Mouse (Mus musculus) myocyte (in vitro differentiated cells): ENCODE data around the gene Ube4b. TPM values are rescaled to one million over a fixed set of nuclear protein-coding genes. Genes with fewer than 3 reads are reported as not detected.

Experiments
- H3K27me3 ChIP-seq: one replicate; pipeline ENCODE4 v1.6.1; 2011; ENCODE audit not compliant: control insufficient read depth, insufficient read depth, insufficient read length
- H3K36me3 ChIP-seq: one replicate; pipeline ENCODE4 v1.6.1; 2011; ENCODE audit not compliant: control insufficient read depth, insufficient read depth
- H3K4me2 ChIP-seq: one replicate; pipeline ENCODE4 v1.6.1; 2011; ENCODE audit warnings: low read depth, control low read depth
- H3K4me3 ChIP-seq: one replicate; pipeline ENCODE4 v1.5.1; 2011; ENCODE audit warnings: mild to moderate bottlenecking, control low read depth, moderate library complexity
- H3K79me2 ChIP-seq: one replicate; pipeline ENCODE4 v1.6.1; 2011; ENCODE audit not compliant: control insufficient read depth, insufficient read depth
- H3ac ChIP-seq: one replicate; pipeline ENCODE4 v1.6.1; 2011; ENCODE audit not compliant: control insufficient read depth, insufficient read length
- CEBPB ChIP-seq: IDR thresholded peaks from 2 replicates; pipeline ENCODE4 v1.6.1; 2011; ENCODE audit warnings: mild to moderate bottlenecking, moderate library complexity; ENCODE audit not compliant: poor library complexity, insufficient read depth, severe bottlenecking
- E2F4 ChIP-seq: IDR thresholded peaks from one replicate; pipeline ENCODE4 v1.6.1; 2011; ENCODE audit warnings: mild to moderate bottlenecking, control low read depth, moderate library complexity; ENCODE audit not compliant: insufficient read depth
- MAX ChIP-seq: IDR thresholded peaks from one replicate; pipeline ENCODE4 v1.6.1; 2011; ENCODE audit warnings: low read depth, mild to moderate bottlenecking, control low read depth
- MYOD1 ChIP-seq, 3 experiments: IDR thresholded peaks; one replicate each; pipeline ENCODE4 v1.6.1; 2011; ENCODE audit warnings: control low read depth in 2 of 3, low read depth in 2 of 3, mild to moderate bottlenecking in 2 of 3, moderate library complexity in 1 of 3; ENCODE audit not compliant: insufficient read length in 2 of 3, control insufficient read depth in 1 of 3
- MYOG ChIP-seq, 3 experiments: IDR thresholded peaks; one replicate each; pipeline ENCODE4 v1.6.1; 2011; ENCODE audit warnings: control low read depth in 2 of 3, low read depth in 2 of 3, mild to moderate bottlenecking in 2 of 3; ENCODE audit not compliant: insufficient read length in 2 of 3, control insufficient read depth in 1 of 3, insufficient read depth in 1 of 3
- POLR2A ChIP-seq: IDR thresholded peaks from one replicate; pipeline ENCODE4 v1.6.1; 2011; ENCODE audit warnings: low read depth, mild to moderate bottlenecking, control low read depth, moderate library complexity; ENCODE audit not compliant: insufficient read length
- POLR2AphosphoS2 ChIP-seq: IDR thresholded peaks from one replicate; pipeline ENCODE4 v1.6.1; 2011; ENCODE audit warnings: low read depth, control low read depth; ENCODE audit not compliant: insufficient read length
- REST ChIP-seq: IDR thresholded peaks from one replicate; pipeline ENCODE4 v1.6.1; 2011; ENCODE audit warnings: mild to moderate bottlenecking, control low read depth, moderate library complexity; ENCODE audit not compliant: insufficient read depth, insufficient read length
- SRF ChIP-seq: IDR thresholded peaks from one replicate; pipeline ENCODE4 v1.6.1; 2011; ENCODE audit warnings: low read depth; ENCODE audit not compliant: control insufficient read depth, insufficient read length
- TCF12 ChIP-seq: IDR thresholded peaks from one replicate; pipeline ENCODE4 v1.6.1; 2011; ENCODE audit warnings: mild to moderate bottlenecking, control low read depth; ENCODE audit not compliant: poor library complexity, insufficient read depth, severe bottlenecking
- TCF3 ChIP-seq: IDR thresholded peaks from one replicate; pipeline ENCODE4 v1.6.1; 2011; ENCODE audit warnings: low read depth, control low read depth; ENCODE audit not compliant: insufficient read length
- USF1 ChIP-seq: IDR thresholded peaks from one replicate; pipeline ENCODE4 v1.6.1; 2011; ENCODE audit warnings: low read depth, mild to moderate bottlenecking, control low read depth, moderate library complexity
- polyA plus RNA-seq: library from polyadenylated mRNA; unstranded; fragments of >200 nt; fragmentation: generic; extraction: Trizol; gene quantifications from one replicate; pipeline ENCODE4 v1.2.1, GENCODE M21; 2012; ENCODE audit warnings: missing spikeins

Ube4b gene
- polyA plus RNA-seq, 1 experiment: 57.4 TPM

- H3K36me3 ChIP-seq: no peaks in the 10 kb centered on the region
- H3K79me2 ChIP-seq: no peaks in the 10 kb centered on the region
- no peak overlapping the region for H3ac ChIP-seq
- TF ChIP-seq MAX (no peak), CEBPB (no peak), USF1 (no peak), MYOG (IDR thresholded peaks at IDR 0.05; ENCODE audit: control insufficient read depth in 1 of 3, insufficient read depth in 1 of 3, insufficient read length in 2 of 3, low read depth in 2 of 3) (no peak), REST (no peak), TCF3 (no peak), MYOD1 (IDR thresholded peaks at IDR 0.05; ENCODE audit: control insufficient read depth in 1 of 3, insufficient read length in 2 of 3, low read depth in 2 of 3) (no peak), E2F4 (no peak), POLR2A (no peak), TCF12 (no peak), POLR2AphosphoS2 (no peak), SRF (no peak)
- H3K4me2 ChIP-seq: no peak overlapping the region
- no peaks in the 10 kb centered on the region for H3K27me3 ChIP-seq
- no peak overlapping the region for H3K4me3 ChIP-seq
Measured at GRCm38 (mm10) chr4:149317387-149317786, 109.2 kb downstream of the Ube4b start.

- H3K79me2 ChIP-seq: no peaks in the 10 kb centered on the region
- H3ac ChIP-seq: no peak overlapping the region
- H3K27me3 ChIP-seq: no peaks in the 10 kb centered on the region
- H3K4me2 ChIP-seq: peak overlapping the region; percentile 12
- no peaks in the 10 kb centered on the region for H3K36me3 ChIP-seq
- no peak overlapping the region for H3K4me3 ChIP-seq
- TF ChIP-seq POLR2AphosphoS2 (no peak), E2F4 (no peak), SRF (no peak), TCF3 (no peak), REST (no peak), CEBPB (no peak), POLR2A (no peak), TCF12 (no peak), USF1 (no peak), MYOG (IDR thresholded peaks at IDR 0.05; ENCODE audit: control insufficient read depth in 1 of 3, insufficient read depth in 1 of 3, insufficient read length in 2 of 3, low read depth in 2 of 3) (no peak)
Measured at GRCm38 (mm10) chr4:149314275-149314837, 112.2 kb downstream of the Ube4b start.

- Histone ChIP-seq H3K4me3 (no peak overlapping the region), H3ac (no peak overlapping the region), H3K4me2 (peak overlapping the region; percentile 59), H3K36me3 (no peaks in the 10 kb centered on the region), H3K27me3 (no peaks in the 10 kb centered on the region), H3K79me2 (no peaks in the 10 kb centered on the region)
- no peak for TF ChIP-seq SRF
- peak; percentile 51 for TF ChIP-seq TCF12
- no peak for TF ChIP-seq POLR2AphosphoS2
- TF ChIP-seq TCF3: no peak
- peak; percentile 22 to 91 (median 62) for TF ChIP-seq MYOG (IDR thresholded peaks at IDR 0.05; ENCODE audit: control insufficient read depth in 1 of 3, insufficient read depth in 1 of 3, insufficient read length in 2 of 3, low read depth in 2 of 3)
- no peak for TF ChIP-seq USF1
- peak in 2 of 3 experiments; percentile 36 to 67 for TF ChIP-seq MYOD1 (IDR thresholded peaks at IDR 0.05; ENCODE audit: control insufficient read depth in 1 of 3, insufficient read length in 2 of 3, low read depth in 2 of 3)
Measured at GRCm38 (mm10) chr4:149313558-149314253, 112.8 kb downstream of the Ube4b start.

GRCm38 (mm10) chr4:149311996-149312395 lies 114.6 kb downstream of the Ube4b start:
- Histone ChIP-seq H3K4me2 (no peak overlapping the region), H3K4me3 (no peak overlapping the region), H3ac (no peak overlapping the region), H3K79me2 (no peaks in the 10 kb centered on the region), H3K36me3 (no peaks in the 10 kb centered on the region), H3K27me3 (no peaks in the 10 kb centered on the region)
- TF ChIP-seq POLR2A (no peak), USF1 (no peak)

GRCm38 (mm10) chr4:149308491-149308820 lies 118.1 kb downstream of the Ube4b start:
- TF ChIP-seq POLR2A (no peak), SRF (no peak), MYOD1 (IDR thresholded peaks at IDR 0.05; ENCODE audit: control insufficient read depth in 1 of 3, insufficient read length in 2 of 3, low read depth in 2 of 3) (no peak), TCF3 (no peak), REST (no peak), POLR2AphosphoS2 (no peak), USF1 (no peak), E2F4 (no peak), CEBPB (no peak), MAX (no peak), MYOG (IDR thresholded peaks at IDR 0.05; ENCODE audit: control insufficient read depth in 1 of 3, insufficient read depth in 1 of 3, insufficient read length in 2 of 3, low read depth in 2 of 3) (no peak), TCF12 (no peak)
- H3ac ChIP-seq: no peak overlapping the region

More at GRCm38 (mm10) chr4:149308491-149308820, 118.1 kb downstream of the Ube4b start:
- Histone ChIP-seq H3K79me2 (peaks cover 35% of the 10 kb centered on the region), H3K36me3 (no peaks in the 10 kb centered on the region), H3K4me2 (peak overlapping the region; percentile 80), H3K27me3 (no peaks in the 10 kb centered on the region), H3K4me3 (peak overlapping the region; percentile 77)
